Mouse (Mus musculus): ENCODE results near the gene Naa15. TPM values are rescaled to one million over a fixed set of nuclear protein-coding genes. Genes with fewer than 3 reads are reported as not detected.

Gene Naa15
- polyA plus RNA-seq, 1 experiment from 2014 or later = 65.6 TPM

GRCm38 (mm10) chr3:51479893-51480292 lies 64.9 kb downstream of the Naa15 start:
- Histone ChIP-seq H3K27ac (replicated peaks) (no peak overlapping the region), H3K4me1 (peaks cover 13% of the 10 kb centered on the region), H3K9me3 (no peaks in the 10 kb centered on the region), H3K4me3 (no peak overlapping the region), H3K9ac (replicated peaks) (no peak overlapping the region), H3K27me3 (no peaks in the 10 kb centered on the region), H3K4me2 (replicated peaks) (no peak overlapping the region), H3K36me3 (0 out of 2 replicates have a peak, but pooled peaks cover 3% of the 10 kb centered on the region)
- ATAC-seq (replicated peaks) = no peak
- WGBS = 47% methylated on average over 2 of the region's 2 CpGs

GRCm38 (mm10) chr3:51481059-51481458 lies 66.1 kb downstream of the Naa15 start:
- no peaks in the 10 kb centered on the region for H3K27me3 ChIP-seq
- H3K36me3 ChIP-seq = no peaks in the 10 kb centered on the region
- no peak overlapping the region for H3K4me2 ChIP-seq (replicated peaks)
- H3K4me1 ChIP-seq = peaks cover 24% of the 10 kb centered on the region
- H3K27ac ChIP-seq (replicated peaks) = no peak overlapping the region
- H3K9ac ChIP-seq (replicated peaks) = no peak overlapping the region
- no peak overlapping the region for H3K4me3 ChIP-seq
- H3K9me3 ChIP-seq = no peaks in the 10 kb centered on the region
- no peak for ATAC-seq (replicated peaks)

GRCm38 (mm10) chr3:51481881-51482280 lies 66.9 kb downstream of the Naa15 start:
- Histone ChIP-seq H3K36me3 (no peaks in the 10 kb centered on the region), H3K4me1 (peaks cover 24% of the 10 kb centered on the region), H3K4me3 (no peak overlapping the region), H3K27ac (replicated peaks) (no peak overlapping the region), H3K4me2 (replicated peaks) (no peak overlapping the region), H3K27me3 (no peaks in the 10 kb centered on the region), H3K9ac (replicated peaks) (no peak overlapping the region), H3K9me3 (no peaks in the 10 kb centered on the region)
- WGBS = 48% methylated on average over 3 of the region's 3 CpGs
- ATAC-seq (replicated peaks) = no peak

GRCm38 (mm10) chr3:51482781-51483180 lies 67.8 kb downstream of the Naa15 start:
- Histone ChIP-seq H3K36me3 (no peaks in the 10 kb centered on the region), H3K9ac (replicated peaks) (peak overlapping the region; percentile 86; the same call in 1 of the 2 replicates), H3K27me3 (no peaks in the 10 kb centered on the region), H3K4me1 (peaks cover 24% of the 10 kb centered on the region), H3K9me3 (no peaks in the 10 kb centered on the region), H3K4me2 (replicated peaks) (peak overlapping the region; percentile 73), H3K27ac (replicated peaks) (0 out of 2 replicates have a peak overlapping the region, but pooled peaks have one; percentile 95), H3K4me3 (peak overlapping the region; percentile 91)
- no peak for ATAC-seq (replicated peaks)
- 72% methylated on average over 3 of the region's 3 CpGs for WGBS

GRCm38 (mm10) chr3:51483741-51484359 lies 68.9 kb downstream of the Naa15 start, which contains the start of gene Rab33b:
Rab33b (plus strand) TSS chr3:51483920.
- H3K9me3 ChIP-seq = no peaks in the 10 kb centered on the region
- H3K27ac ChIP-seq (replicated peaks) = peak within 1 kb of the TSS; percentile 95
- H3K4me3 ChIP-seq = peak within 1 kb of the TSS; percentile 91
- H3K9ac ChIP-seq (replicated peaks) = peak within 1 kb of the TSS; percentile 86
- no peaks in the 10 kb centered on the region for H3K27me3 ChIP-seq
- peak within 1 kb of the TSS; percentile 73 for H3K4me2 ChIP-seq (replicated peaks)
- under 1% methylated on average over 70 of the region's 70 CpGs for WGBS
- H3K4me1 ChIP-seq = peaks cover 24% of the 10 kb centered on the region
- ATAC-seq (replicated peaks) = peak; percentile 95
- H3K36me3 ChIP-seq = no peaks in the 10 kb centered on the region

GRCm38 (mm10) chr3:51484370-51484769 lies 69.4 kb downstream of the Naa15 start:
- no peaks in the 10 kb centered on the region for H3K36me3 ChIP-seq
- peak overlapping the region; percentile 95 for H3K27ac ChIP-seq (replicated peaks)
- WGBS = under 1% methylated on average over 33 of the region's 33 CpGs
- ATAC-seq (replicated peaks) = peak; percentile 36; the same call in 1 of the 2 replicates
- H3K9ac ChIP-seq (replicated peaks) = peak overlapping the region; percentile 86
- H3K4me2 ChIP-seq (replicated peaks) = peak overlapping the region; percentile 73
- H3K4me3 ChIP-seq = peak overlapping the region; percentile 91
- no peaks in the 10 kb centered on the region for H3K9me3 ChIP-seq
- H3K4me1 ChIP-seq = peaks cover 24% of the 10 kb centered on the region
- no peaks in the 10 kb centered on the region for H3K27me3 ChIP-seq

- Histone ChIP-seq H3K36me3 (no peaks in the 10 kb centered on the region), H3K9ac (replicated peaks) (0 out of 2 replicates have a peak overlapping the region, but pooled peaks have one; percentile 86), H3K27ac (replicated peaks) (no peak overlapping the region), H3K4me3 (peak overlapping the region; percentile 91), H3K4me1 (peaks cover 30% of the 10 kb centered on the region), H3K4me2 (replicated peaks) (peak overlapping the region; percentile 73), H3K27me3 (no peaks in the 10 kb centered on the region), H3K9me3 (no peaks in the 10 kb centered on the region)
- WGBS = 82% methylated on average over 4 of the region's 4 CpGs
- ATAC-seq (replicated peaks) = no peak
Observed at GRCm38 (mm10) chr3:51485347-51485746, 70.4 kb downstream of the Naa15 start.

GRCm38 (mm10) chr3:51486491-51487195 lies 71.7 kb downstream of the Naa15 start:
- Histone ChIP-seq H3K4me1 (peaks cover 30% of the 10 kb centered on the region), H3K36me3 (no peaks in the 10 kb centered on the region), H3K4me3 (no peak overlapping the region), H3K27me3 (no peaks in the 10 kb centered on the region), H3K9me3 (no peaks in the 10 kb centered on the region), H3K27ac (replicated peaks) (no peak overlapping the region), H3K9ac (replicated peaks) (no peak overlapping the region), H3K4me2 (replicated peaks) (no peak overlapping the region)
- ATAC-seq (replicated peaks) = no peak
- WGBS = 74% methylated on average over 4 of the region's 4 CpGs

GRCm38 (mm10) chr3:51490088-51490753 lies 75.3 kb downstream of the Naa15 start:
- H3K4me2 ChIP-seq (replicated peaks) = no peak overlapping the region
- H3K27ac ChIP-seq (replicated peaks) = no peak overlapping the region
- 51% methylated on average over 7 of the region's 7 CpGs for WGBS
- no peaks in the 10 kb centered on the region for H3K9me3 ChIP-seq
- no peak overlapping the region for H3K9ac ChIP-seq (replicated peaks)
- H3K36me3 ChIP-seq = peaks cover 11% of the 10 kb centered on the region
- ATAC-seq (replicated peaks) = no peak
- no peak overlapping the region for H3K4me3 ChIP-seq
- no peaks in the 10 kb centered on the region for H3K27me3 ChIP-seq
- peaks cover 14% of the 10 kb centered on the region for H3K4me1 ChIP-seq

GRCm38 (mm10) chr3:51493272-51493838 lies 78.4 kb downstream of the Naa15 start:
- no peak for ATAC-seq (replicated peaks)
- Histone ChIP-seq H3K9me3 (no peaks in the 10 kb centered on the region), H3K9ac (replicated peaks) (no peak overlapping the region), H3K36me3 (peaks cover 11% of the 10 kb centered on the region), H3K27ac (replicated peaks) (no peak overlapping the region), H3K4me1 (peaks cover 6% of the 10 kb centered on the region; the same call in 1 of the 2 replicates), H3K4me2 (replicated peaks) (no peak overlapping the region), H3K4me3 (no peak overlapping the region), H3K27me3 (no peaks in the 10 kb centered on the region)
- WGBS = 91% methylated on average over 13 of the region's 13 CpGs

- peaks cover 6% of the 10 kb centered on the region; the same call in 1 of the 2 replicates for H3K4me1 ChIP-seq
- H3K27ac ChIP-seq (replicated peaks) = no peak overlapping the region
- no peak overlapping the region for H3K9ac ChIP-seq (replicated peaks)
- H3K36me3 ChIP-seq = peaks cover 11% of the 10 kb centered on the region
- no peaks in the 10 kb centered on the region for H3K27me3 ChIP-seq
- 79% methylated on average over 2 of the region's 2 CpGs for WGBS
- no peak overlapping the region for H3K4me2 ChIP-seq (replicated peaks)
- H3K4me3 ChIP-seq = no peak overlapping the region
- no peaks in the 10 kb centered on the region for H3K9me3 ChIP-seq
- ATAC-seq (replicated peaks) = no peak
Observed at GRCm38 (mm10) chr3:51494466-51494865, 79.5 kb downstream of the Naa15 start.

- Histone ChIP-seq H3K4me2 (replicated peaks) (no peak overlapping the region), H3K9me3 (no peaks in the 10 kb centered on the region), H3K27ac (replicated peaks) (no peak overlapping the region), H3K4me3 (no peak overlapping the region), H3K9ac (replicated peaks) (no peak overlapping the region), H3K27me3 (no peaks in the 10 kb centered on the region), H3K4me1 (no peaks in the 10 kb centered on the region), H3K36me3 (peaks cover 11% of the 10 kb centered on the region)
- no peak for ATAC-seq (replicated peaks)
- WGBS = 93% methylated on average over 9 of the region's 9 CpGs
Observed at GRCm38 (mm10) chr3:51495646-51496045, 80.7 kb downstream of the Naa15 start.
